ENCODE assay signal across 8 mouse cellular contexts in genomic region chr15:89591317-89591716, GRCm38 (mm10). TPM values are rescaled to one million over a fixed set of nuclear protein-coding genes. Genes with fewer than 3 reads are reported as not detected.
DNase-seq lines count a peak whose midpoint lies in the region; ATAC-seq and TF ChIP-seq lines count a peak whose summit lies in the region.

No protein-coding gene starts in this region.

- H3K4me3 ChIP-seq in lung, postnatal 0 days (ENCODE audit: low read depth, low read length): peak overlapping the region; percentile 73
- H3K4me3 ChIP-seq in embryonic facial prominence, embryonic 15.5 days (replicated peaks): peak overlapping the region; percentile 80
- H3K4me3 ChIP-seq in intestine, embryonic 14.5 days (ENCODE audit: low read depth, low read length): peak overlapping the region; percentile 79
- H3K4me3 ChIP-seq in midbrain, embryonic 15.5 days: peak overlapping the region; percentile 93

- H3K9me3 ChIP-seq in lung, postnatal 0 days (ENCODE audit: low read length): no peaks in the 10 kb centered on the region
- H3K9me3 ChIP-seq in embryonic facial prominence, embryonic 15.5 days (replicated peaks): no peaks in the 10 kb centered on the region
- no peaks in the 10 kb centered on the region for H3K9me3 ChIP-seq in intestine, embryonic 14.5 days (ENCODE audit: control insufficient read depth, low read length)
- H3K9me3 ChIP-seq in midbrain, embryonic 15.5 days: no peaks in the 10 kb centered on the region

- TF ChIP-seq EP300 in lung, postnatal 0 days (IDR thresholded peaks at IDR 0.05): no peak

- peak overlapping the region; percentile 75 for H3K4me2 ChIP-seq in lung, postnatal 0 days (replicated peaks; ENCODE audit: low read depth, low read length)
- H3K4me2 ChIP-seq in embryonic facial prominence, embryonic 15.5 days (replicated peaks): peak overlapping the region; percentile 81
- peak overlapping the region; percentile 82 for H3K4me2 ChIP-seq in intestine, embryonic 14.5 days (ENCODE audit: low read length)
- H3K4me2 ChIP-seq in midbrain, embryonic 15.5 days: peak overlapping the region; percentile 96

- no peaks in the 10 kb centered on the region for H3K27me3 ChIP-seq in lung, postnatal 0 days (replicated peaks; ENCODE audit: insufficient read depth, low read length)
- no peaks in the 10 kb centered on the region for H3K27me3 ChIP-seq in embryonic facial prominence, embryonic 15.5 days
- no peaks in the 10 kb centered on the region for H3K27me3 ChIP-seq in intestine, embryonic 14.5 days (replicated peaks; ENCODE audit: control insufficient read depth, insufficient read depth, low read length)
- no peaks in the 10 kb centered on the region for H3K27me3 ChIP-seq in midbrain, embryonic 15.5 days (replicated peaks)

- ATAC-seq in lung, postnatal 0 days: peak; percentile 44
- ATAC-seq in embryonic facial prominence, embryonic 15.5 days (ENCODE audit: insufficient number of reproducible peaks, low FRiP score, low TSS enrichment, low read depth): 0 out of 2 replicates have a peak, but pooled peaks have one; percentile 5
- peak; percentile 53 for ATAC-seq in intestine, embryonic 14.5 days (replicated peaks; ENCODE audit: low FRiP score, low TSS enrichment, low read depth)
- ATAC-seq in midbrain, embryonic 15.5 days (replicated peaks): peak; percentile 28; the same call in 1 of the 2 replicates
- ATAC-seq in CD4-positive, CD25-positive, alpha-beta regulatory T cell, adult 4 months: no peak

- TF ChIP-seq CTCF in lung, postnatal 0 days (IDR thresholded peaks at IDR 0.05): no peak

- peak; percentile 27 for DNase-seq in lung, postnatal 0 days (ENCODE audit: low spot score)
- DNase-seq in lung, postnatal 10 days: no peak
- no peak for DNase-seq in intestine, embryonic 14.5 days (ENCODE audit: low spot score)
- no peak for DNase-seq in cerebellum, adult 11-12 months
- no peak for DNase-seq in thymus, postnatal 14 days

- WGBS in lung, postnatal 0 days: 1% methylated on average over 30 of the region's 30 CpGs
- 2% methylated on average over 30 of the region's 30 CpGs for WGBS in embryonic facial prominence, embryonic 15.5 days
- WGBS in intestine, embryonic 14.5 days: 2% methylated on average over 30 of the region's 30 CpGs
- under 1% methylated on average over 30 of the region's 30 CpGs for WGBS in midbrain, embryonic 15.5 days

- peak overlapping the region; percentile 66 for H3K9ac ChIP-seq in lung, postnatal 0 days (replicated peaks; ENCODE audit: low read depth)
- peak overlapping the region; percentile 49 for H3K9ac ChIP-seq in embryonic facial prominence, embryonic 15.5 days
- H3K9ac ChIP-seq in intestine, embryonic 14.5 days (ENCODE audit: low read length): peak overlapping the region; percentile 57
- peak overlapping the region; percentile 90 for H3K9ac ChIP-seq in midbrain, embryonic 15.5 days

- no peaks in the 10 kb centered on the region for H3K36me3 ChIP-seq in lung, postnatal 0 days (ENCODE audit: insufficient read depth, low read length)
- H3K36me3 ChIP-seq in embryonic facial prominence, embryonic 15.5 days: no peaks in the 10 kb centered on the region; the same call in 1 of the 2 replicates
- peaks cover 13% of the 10 kb centered on the region for H3K36me3 ChIP-seq in intestine, embryonic 14.5 days (ENCODE audit: control insufficient read depth, insufficient read depth, low read length)
- 0 out of 2 replicates have a peak, but pooled peaks cover 5% of the 10 kb centered on the region for H3K36me3 ChIP-seq in midbrain, embryonic 15.5 days (replicated peaks)

- H3K4me1 ChIP-seq in lung, postnatal 0 days (ENCODE audit: insufficient read depth, low read depth, low read length): peaks cover 3% of the 10 kb centered on the region; the same call in 1 of the 2 replicates
- H3K4me1 ChIP-seq in embryonic facial prominence, embryonic 15.5 days: peaks cover 15% of the 10 kb centered on the region; the same call in 1 of the 2 replicates
- H3K4me1 ChIP-seq in intestine, embryonic 14.5 days (replicated peaks; ENCODE audit: control insufficient read depth, insufficient read depth, low read length): peaks cover 5% of the 10 kb centered on the region; the same call in 1 of the 2 replicates
- peaks cover 27% of the 10 kb centered on the region for H3K4me1 ChIP-seq in midbrain, embryonic 15.5 days

- no peak overlapping the region for H3K27ac ChIP-seq in lung, postnatal 0 days (ENCODE audit: low read length)
- peak overlapping the region; percentile 45 for H3K27ac ChIP-seq in embryonic facial prominence, embryonic 15.5 days (replicated peaks)
- H3K27ac ChIP-seq in intestine, embryonic 14.5 days (ENCODE audit: low read depth): no peak overlapping the region
- H3K27ac ChIP-seq in midbrain, embryonic 15.5 days: peak overlapping the region; percentile 89

RNA-seq across cellular contexts. Expression of gene Rabl2, which starts 0.4 kb away (rescaled TPM):
- 23.1 and 24.2 TPM in 2 replicates for polyA plus RNA-seq in lung, postnatal 0 days (2015; fragmentation: Nextera tagmentation; extraction: Ambion mirVana)
- polyA plus RNA-seq in embryonic facial prominence, embryonic 15.5 days (2015; fragmentation: Nextera tagmentation; extraction: Ambion mirVana): 46.2 and 57.3 TPM in 2 replicates
- 41.3 and 44.9 TPM in 2 replicates for polyA plus RNA-seq in intestine, embryonic 14.5 days (2014; fragmentation: Nextera tagmentation; extraction: Ambion mirVana)
- polyA plus RNA-seq in midbrain, embryonic 15.5 days (2015; fragmentation: Nextera tagmentation; extraction: Ambion mirVana): 81.3 and 92.1 TPM in 2 replicates
- polyA plus RNA-seq in CD4-positive, CD25-positive, alpha-beta regulatory T cell, adult 4 months (2017; shearing (Covaris generic)): 1 to 10 TPM; 1.3 to 2.2 TPM

RNA-seq across cellular contexts. Expression of gene Acr, which starts 23.2 kb away (rescaled TPM):
- 0.08 TPM in 1 of 2 replicates, not detected in the other for polyA plus RNA-seq in lung, postnatal 0 days (2015; fragmentation: Nextera tagmentation; extraction: Ambion mirVana)
- polyA plus RNA-seq in embryonic facial prominence, embryonic 15.5 days (2015; fragmentation: Nextera tagmentation; extraction: Ambion mirVana): 0.13 and 0.24 TPM in 2 replicates
- polyA plus RNA-seq in intestine, embryonic 14.5 days (2014; fragmentation: Nextera tagmentation; extraction: Ambion mirVana): 0.43 TPM in 1 of 2 replicates, not detected in the other
- polyA plus RNA-seq in midbrain, embryonic 15.5 days (2015; fragmentation: Nextera tagmentation; extraction: Ambion mirVana): 2.4 and 3.2 TPM in 2 replicates
- not detected for polyA plus RNA-seq in CD4-positive, CD25-positive, alpha-beta regulatory T cell, adult 4 months (2017; shearing (Covaris generic))

Comparison
In these comparisons a context has a peak if more than half of its experiments do, and no peak if none do; other contexts are left out.
1. H3K27ac ChIP-seq: peak in embryonic facial prominence, embryonic 15.5 days (single experiment) and midbrain, embryonic 15.5 days (single experiment); none in lung, postnatal 0 days (single experiment) and intestine, embryonic 14.5 days (single experiment).
2. Peak in every context shown above with its lines, with median percentiles within 50 percentile points of each other: H3K4me2 ChIP-seq, H3K4me3 ChIP-seq and H3K9ac ChIP-seq.